Mouse (Mus musculus) layer of hippocampus, postnatal 10 days (tissue): Measurements from ENCODE around the gene Hcst. TPM values are rescaled to one million over a fixed set of nuclear protein-coding genes. Genes with fewer than 3 reads are reported as not detected.

Experiments
- DNase-seq, 2 experiments: peaks; one replicate each; pipeline ENCODE4 v3.0.0; 2021; ENCODE audit warnings: low spot score in 2 of 2
- total RNA-seq, 2 experiments: library from RNA; stranded (reverse); gene quantifications; 2 replicates each; pipeline ENCODE4 v1.2.3; 2021

Gene Hcst
- total RNA-seq, 2 experiments from 2014 or later: 0.91 to 1.8 TPM

DNA sequence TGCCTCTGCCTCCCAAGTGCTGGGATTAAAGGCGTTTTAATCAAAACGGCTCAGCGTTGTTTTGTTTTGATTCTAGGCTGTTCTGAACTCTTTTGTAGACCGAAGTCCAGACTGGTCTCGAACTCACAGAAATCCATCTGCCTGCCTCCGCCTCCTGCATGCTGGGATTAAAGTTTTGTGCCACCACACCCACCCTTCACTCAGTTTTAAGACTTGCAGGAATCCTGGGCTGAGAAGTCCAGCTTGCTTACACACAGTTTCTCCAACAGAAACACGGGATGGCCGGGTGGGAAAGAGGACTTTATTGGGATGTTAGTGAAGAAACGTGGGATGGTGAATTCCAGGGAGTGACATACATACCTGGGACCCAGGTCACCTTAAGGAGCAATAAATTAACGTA lies 15.0 kb upstream of the Hcst start:
- no peak for DNase-seq

DNA sequence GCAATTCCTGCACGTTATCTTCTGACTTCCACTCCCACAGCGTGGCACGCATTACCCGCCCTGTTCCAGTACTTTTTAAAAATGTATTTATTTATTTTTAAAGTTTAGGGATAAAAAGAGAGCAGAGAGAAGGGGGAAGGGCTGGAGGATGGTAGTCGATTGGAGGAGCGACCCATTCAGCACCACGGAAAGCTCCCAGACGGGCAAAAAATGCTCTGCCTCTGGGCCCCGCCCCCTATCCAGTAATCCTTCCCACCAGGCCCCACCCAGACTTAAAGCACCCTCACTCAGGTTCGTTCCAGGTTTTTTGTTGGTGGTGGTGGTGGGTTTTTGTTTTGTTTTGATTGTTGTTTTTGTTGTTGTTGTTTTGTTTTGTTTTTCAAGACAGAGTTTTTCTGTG lies 14.6 kb upstream of the Hcst start:
- DNase-seq: no peak

DNA sequence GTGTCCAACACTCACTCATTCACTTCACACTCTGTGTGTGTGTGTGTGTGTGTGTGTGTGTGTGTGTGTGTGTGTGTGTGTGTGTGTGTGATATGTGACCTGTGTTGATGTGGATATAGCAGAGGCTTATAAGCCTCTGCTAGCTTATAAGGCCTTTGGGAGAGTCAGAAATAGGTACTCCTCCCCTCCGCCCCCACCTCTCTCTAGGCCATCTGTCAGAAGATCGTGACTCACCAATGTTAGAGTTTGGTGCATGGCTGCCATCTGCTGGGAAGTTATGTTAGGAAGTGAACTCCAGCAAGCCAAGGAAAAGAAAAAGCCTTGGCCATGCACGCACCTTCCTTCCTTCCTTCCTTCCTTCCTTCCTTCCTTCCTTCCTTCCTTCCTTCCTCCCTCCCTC lies 12.1 kb upstream of the Hcst start:
- peak; percentile 74 to 83 for DNase-seq

DNA sequence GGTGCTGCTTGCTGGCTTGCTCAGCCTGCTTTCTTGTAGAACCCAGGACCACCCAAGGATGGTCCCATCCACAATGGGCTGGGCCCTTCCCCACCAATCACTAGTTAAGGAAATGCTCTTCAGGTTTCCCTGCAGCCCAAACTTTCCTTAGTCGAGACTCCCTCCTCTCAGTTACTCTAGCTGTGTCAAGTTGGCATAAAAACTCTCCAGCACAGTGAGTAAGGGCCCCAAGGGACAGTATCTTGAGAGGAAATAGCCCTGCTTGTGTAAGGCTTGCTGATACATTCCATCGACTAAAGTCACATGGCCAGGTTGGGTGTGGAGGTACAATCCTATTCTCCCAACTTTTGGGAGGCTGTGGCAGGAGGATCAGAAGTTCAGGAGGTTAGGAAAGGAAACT lies 10.5 kb upstream of the Hcst start:
- no peak for DNase-seq

DNA sequence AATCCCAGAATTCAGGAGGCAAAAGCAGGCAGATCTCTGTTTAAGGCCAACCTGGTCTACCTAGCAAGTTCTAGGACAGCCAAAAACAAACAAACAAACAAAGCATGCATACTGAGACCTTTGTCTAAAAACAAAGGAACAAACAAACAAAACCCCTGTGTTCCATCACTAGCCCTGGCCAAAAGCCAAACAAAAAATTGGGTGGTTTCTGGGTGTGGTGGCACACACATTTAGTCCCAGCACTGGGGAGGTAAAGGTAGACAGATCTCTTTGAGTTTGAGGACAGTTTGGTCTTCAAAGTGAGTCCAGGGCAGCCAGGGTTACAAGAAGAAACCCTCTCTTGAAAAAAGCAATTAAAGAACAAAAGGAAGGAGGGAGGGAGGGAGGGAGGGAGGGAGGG lies 9.7 kb upstream of the Hcst start:
- no peak for DNase-seq

DNA sequence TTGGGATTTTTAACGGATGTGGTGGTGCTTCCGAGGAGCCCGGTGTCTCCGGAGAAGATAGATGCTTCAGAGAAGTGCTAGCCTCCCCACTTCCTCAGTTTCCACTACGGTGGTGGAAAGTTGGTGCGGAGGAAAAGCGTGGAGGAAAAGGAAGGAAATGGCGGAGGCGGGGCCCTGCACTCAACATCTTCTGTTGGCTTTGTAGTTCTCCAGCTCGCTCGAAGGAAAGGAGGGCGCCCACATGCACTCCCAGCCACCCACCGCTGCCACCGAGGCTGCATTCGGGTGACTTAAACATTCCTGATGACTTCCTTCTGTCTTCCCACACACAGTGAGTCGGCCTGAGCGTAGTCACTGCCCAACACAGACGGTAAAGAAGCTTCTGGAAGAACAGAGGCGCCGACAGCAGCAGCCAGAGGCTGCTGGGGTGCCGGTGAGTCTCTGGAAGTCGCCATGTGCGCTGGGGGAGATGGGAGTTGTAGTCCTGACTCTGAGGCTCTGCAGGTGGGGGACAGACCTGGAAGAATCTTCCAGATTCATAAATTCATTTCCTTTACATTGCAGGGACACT lies 3.5 kb upstream of the Hcst start:
- peak in 1 of 2 experiments; percentile 40 for DNase-seq

DNA sequence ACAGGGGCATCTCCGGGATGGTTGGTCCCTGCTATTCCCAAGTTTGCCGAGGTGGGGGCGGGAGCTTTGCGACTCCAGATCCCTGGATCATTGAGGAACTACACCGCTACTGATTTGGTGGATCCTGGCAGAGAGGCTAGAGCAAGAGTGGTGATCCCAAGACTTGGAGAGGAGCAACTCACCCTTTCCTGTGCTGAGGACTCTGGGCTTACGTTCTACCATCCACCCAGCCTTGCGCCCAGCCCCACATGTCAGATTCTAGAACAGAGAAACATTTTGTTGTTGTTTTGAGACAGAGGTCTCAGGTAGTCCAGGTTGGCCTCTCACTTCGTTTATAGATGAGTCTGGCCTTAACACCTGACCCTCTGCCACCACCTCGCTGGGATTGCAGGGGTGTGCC lies 2.9 kb upstream of the Hcst start:
- no peak for DNase-seq

DNA sequence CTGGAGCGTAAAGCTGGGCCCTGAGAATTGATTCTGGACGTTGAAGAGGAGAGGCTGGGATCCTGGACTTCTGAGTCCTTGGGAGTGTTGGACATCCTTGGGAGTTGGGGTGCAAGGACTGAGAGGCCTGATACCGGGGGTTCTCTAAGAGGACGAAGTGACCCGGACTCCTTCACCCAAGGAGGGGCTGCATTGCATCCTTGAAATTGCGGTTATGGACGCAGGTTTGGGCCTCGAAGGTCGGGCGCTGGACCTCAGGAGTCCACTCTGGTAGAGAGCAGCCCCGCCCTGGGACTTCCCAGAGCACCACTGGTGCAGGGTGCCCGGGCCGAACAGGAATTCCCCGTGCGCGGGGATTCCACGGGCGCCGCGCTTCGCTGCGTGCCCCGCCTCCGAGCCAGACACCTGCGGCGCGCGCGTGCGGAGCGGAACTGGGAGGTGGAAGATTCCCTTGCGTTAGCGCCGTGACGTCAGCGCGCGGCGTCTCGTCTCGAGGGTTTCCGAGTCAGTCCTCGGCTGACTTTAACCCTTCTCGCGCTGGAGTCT lies 2.3 kb upstream of the Hcst start:
- peak; percentile 89 to 91 for DNase-seq

DNA sequence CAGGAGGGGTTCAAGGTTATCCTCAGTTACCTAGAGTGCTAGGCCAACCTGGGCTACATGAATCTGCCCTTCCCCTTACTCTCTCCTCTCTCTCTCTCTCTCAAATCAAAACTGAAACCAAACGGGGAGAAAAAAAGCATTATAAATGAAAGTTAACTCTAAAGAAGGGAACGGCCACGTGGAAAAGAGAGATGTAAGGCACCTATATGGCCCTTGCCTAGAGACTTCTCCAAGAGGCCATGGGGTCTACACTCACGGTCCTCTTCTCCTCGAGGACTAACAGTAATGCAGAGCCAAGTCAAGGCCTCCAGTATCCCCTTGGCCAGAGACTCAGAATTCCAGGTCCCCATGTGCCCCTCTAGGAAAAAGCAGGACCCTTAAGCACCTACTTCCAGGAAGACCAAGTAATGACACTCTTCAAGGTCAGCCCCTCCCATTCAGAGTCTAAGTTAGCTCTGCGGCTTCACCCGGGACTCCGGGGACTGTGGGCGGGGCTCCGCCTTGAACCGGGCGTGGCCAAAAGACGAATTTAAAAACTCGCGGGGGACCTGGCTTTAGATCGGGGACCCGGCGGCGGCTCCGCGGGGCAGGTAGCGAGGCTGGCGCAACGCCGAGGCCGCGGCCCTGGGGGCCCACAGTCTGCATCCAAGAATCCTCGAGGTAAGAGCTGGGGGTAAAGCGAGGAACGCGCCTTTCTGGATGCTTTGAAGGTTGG lies 1.7 kb upstream of the Hcst start, which contains the start of gene Nfkbid:
Gene Nfkbid, plus strand, starts transcription at position 558 of the 715 bp plus-strand sequence.
- DNase-seq: peak; percentile 38 to 52

DNA sequence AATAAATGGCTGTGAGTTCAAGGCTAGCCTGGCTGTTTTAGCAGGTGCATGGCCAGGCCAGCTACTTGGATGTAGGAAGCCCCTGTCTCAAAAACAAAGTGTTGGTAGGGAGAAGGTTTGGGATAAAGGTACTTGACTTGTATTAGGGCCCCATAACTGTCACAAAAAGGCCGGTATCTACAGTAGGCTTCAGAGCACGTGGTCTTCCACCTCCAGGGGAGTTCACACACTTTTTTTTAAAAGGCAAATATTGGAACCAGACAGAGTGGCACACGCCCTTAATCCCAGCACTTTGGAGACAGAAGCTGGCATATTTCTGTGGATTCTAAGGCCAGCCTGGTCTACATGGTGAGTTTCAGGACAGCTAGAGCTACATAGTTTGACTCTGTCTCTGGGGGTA lies 1.0 kb upstream of the Hcst start:
- DNase-seq: no peak

DNA sequence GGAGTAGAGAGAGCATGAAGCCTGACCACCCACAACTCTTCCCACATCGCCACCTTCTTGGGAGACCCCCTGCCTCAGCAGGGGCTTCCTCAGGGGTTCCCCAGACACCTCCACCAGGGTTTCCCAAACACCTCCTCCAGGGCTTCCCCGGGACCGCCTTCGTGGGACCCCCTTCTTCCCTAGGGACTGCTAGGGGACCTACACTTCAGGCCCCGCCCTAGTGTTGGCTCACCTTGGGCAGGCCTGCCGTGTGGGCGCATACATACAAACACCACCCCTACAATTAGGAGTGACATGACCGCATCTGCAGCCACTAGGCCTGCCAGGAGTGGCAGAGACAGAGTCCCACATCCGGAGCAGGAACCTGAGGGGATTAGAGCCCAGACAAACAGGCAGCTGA lies 1.8 kb downstream of the Hcst start:
- DNase-seq: no peak

DNA sequence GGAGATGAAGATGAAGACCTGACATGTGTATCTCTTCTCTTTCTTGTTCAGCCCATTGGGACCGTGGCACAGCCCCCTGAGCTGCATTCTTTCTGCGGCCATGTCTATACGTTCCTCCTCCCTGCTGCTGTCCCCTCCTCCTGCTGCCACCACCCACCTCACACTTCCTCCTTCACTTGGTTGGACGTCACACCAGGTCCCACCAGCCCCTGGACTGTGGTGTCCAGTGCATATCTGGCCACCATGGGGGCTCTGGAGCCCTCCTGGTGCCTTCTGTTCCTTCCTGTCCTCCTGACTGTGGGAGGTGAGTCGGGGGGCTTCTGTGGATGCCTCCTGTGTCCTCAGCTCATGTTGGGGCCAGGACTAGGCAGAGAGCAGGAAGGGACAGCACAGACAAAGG lies 6.1 kb downstream of the Hcst start, which contains the start of gene Tyrobp:
Gene Tyrobp, plus strand, starts transcription at position 165 of the 400 bp plus-strand sequence.
- no peak for DNase-seq

DNA sequence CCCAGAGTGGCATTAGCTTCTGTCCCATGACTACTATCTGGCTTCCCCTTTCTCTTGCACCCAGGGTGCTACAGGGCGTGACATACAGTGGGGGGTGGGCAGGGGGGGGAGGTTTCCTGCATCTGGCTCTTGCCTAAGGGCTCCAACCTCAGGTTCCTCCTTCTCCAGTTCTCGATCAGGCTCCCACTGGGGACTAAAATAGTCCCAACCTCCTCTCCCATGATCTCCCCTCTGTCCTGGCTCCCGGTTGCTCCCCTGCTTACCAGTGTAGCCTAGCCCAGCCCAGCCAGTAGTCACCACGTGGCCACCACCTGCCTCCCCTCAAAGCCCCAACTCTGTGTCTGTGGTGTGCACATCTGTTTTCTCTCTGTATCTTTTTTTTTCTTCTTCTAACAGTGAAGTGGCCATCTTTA lies 6.9 kb downstream of the Hcst start:
- no peak for DNase-seq

DNA sequence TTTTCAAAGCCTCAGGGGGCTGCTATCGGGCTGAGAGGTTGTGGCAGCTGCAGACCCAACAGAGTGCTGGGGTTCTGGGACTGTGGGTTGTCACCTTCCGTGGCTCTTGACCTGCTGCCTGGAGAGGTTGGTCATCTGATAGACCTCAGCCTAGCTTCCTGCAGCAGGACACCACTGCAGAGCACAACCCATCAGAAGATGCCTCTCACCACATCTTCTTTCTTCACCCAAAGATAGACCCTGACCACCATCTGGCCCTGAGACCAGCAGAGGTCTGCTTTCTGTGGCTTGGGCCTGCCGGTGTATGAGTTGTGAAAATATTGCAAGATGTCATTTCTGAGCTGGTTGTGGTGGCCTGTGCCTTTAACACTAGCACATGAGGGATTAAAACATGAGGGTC lies 8.6 kb downstream of the Hcst start:
- no peak for DNase-seq

DNA sequence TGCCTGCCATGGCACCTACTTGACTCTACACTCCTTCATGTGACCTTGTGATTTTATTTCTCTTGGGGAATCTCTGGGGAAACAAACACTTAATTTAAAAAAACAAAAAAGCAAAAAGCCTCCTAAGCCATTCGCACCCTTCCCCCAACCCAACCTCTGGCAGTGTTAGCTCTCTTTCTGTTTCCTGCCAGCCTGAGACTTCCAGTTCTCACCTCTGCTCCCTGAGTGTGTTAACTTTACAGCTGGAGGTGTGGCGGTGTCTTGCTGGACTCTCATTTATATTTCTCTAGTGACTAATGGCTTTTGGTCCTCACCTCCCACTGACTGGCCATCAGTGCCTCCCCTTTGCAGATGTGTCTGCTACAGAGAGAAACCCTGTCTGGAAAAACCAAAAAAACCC lies 9.9 kb downstream of the Hcst start:
- no peak for DNase-seq

DNA sequence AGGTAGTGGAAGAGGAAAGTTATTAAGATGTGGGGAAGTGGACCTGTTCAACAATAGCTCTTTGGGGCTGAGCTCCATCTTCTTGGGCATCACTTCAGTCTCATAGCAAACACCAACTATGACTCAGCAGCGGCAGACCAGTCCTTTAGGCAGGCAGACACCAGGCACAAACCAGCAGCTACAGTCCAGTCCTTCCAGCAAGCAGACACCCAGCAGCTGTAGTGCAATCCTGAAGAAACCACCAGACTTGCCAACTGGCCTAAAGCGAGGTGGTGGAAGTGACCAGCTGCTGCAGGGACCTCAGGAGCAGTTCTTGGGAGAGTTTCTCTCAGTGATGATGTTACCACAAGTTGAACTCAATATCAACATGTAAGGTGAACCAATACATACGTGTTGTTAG lies 11.0 kb downstream of the Hcst start:
- DNase-seq: no peak

DNA sequence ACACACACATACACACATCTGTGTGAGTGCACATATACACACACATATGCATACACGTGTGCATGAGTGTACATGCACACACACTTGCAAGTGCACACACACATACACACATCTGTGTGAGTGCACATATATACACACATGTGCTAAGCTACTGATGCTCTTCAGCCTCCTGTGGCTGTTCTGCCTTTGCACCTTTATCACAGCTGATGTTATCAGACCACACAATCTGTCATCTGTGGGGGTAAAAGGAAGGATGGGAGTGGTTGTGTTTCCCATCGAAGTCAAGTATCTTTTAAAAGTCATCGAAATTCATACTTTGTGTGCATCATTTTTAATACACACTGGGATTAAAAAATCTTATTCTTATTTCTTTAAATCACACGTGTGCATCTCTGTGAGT lies 17.3 kb downstream of the Hcst start:
- DNase-seq: no peak

DNA sequence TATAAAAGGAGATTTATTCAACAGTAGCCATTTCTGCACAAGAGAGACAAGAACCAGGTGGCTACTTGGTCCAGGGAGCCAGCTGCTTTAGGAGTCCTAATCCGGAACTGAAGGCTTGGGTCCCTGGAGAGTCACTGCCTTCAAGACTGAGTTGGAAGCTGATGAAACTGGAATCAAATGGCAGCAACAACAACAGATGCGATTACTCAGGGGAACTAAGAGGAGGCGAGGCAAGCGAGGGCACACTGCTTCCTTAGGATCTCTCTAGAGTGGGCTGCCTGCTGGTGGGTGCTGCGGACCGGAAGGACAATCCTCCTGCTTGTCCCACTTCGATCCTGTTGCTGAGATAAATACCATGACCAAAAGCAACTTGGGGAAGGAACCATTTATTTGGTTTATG lies 20.0 kb downstream of the Hcst start:
- DNase-seq: no peak

DNA sequence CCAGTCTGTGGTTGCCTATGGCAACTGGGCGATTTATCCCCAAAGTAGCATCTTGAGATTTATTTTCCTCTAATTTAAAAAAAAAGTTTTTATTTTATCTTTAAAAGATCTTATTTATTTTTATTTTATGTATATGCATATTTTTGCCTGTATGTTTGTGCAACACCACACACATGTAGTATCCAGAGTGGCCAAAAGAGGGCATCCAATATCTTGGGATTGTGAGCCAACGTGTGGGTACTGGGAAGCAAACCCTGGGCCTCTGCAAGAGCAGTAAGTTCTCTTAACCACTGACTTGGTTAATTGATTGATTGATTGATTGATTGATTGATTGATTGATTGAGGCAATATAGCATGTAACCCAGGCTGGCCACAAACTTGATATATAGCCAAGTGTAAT lies 24.8 kb downstream of the Hcst start:
- no peak for DNase-seq

DNA sequence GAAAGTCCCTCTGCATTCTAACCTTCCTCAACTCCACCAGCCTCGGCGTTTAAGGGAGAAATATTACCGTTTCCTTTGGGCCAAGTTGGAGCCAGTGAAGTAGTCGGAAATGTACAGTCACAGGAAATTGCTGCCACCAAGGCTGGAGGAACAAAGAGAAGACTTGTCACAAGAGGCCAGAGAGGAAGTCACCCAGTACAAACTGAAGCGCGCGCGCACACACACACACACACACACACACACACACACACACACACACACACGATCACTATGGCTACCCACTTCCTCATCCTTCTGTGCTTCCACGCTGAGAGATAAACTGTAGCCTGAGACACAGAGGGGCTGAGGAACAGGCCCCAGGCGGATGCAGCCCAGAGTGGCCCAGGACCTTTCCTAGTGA lies 25.3 kb downstream of the Hcst start:
- DNase-seq: peak; percentile 26 to 33

DNA sequence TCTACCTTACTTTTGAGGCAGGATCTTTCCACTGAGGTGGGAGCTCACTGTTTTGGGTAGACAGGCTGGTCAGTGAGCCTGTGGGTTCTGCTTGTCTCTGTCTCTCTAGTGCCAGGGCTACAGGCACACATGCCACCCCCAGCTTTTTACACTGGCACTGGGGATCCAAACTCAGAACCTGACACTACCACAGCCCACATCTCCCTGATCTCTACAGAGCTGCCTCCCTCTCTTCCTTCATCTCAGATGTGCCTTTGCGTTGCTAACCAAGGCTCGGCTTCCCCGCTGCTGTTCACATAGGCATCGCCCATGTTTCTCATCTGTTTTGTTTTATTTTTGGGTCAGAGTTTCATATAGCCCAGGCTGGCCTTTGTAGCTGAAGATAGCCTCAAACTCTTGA lies 26.0 kb downstream of the Hcst start:
- DNase-seq: no peak

DNA sequence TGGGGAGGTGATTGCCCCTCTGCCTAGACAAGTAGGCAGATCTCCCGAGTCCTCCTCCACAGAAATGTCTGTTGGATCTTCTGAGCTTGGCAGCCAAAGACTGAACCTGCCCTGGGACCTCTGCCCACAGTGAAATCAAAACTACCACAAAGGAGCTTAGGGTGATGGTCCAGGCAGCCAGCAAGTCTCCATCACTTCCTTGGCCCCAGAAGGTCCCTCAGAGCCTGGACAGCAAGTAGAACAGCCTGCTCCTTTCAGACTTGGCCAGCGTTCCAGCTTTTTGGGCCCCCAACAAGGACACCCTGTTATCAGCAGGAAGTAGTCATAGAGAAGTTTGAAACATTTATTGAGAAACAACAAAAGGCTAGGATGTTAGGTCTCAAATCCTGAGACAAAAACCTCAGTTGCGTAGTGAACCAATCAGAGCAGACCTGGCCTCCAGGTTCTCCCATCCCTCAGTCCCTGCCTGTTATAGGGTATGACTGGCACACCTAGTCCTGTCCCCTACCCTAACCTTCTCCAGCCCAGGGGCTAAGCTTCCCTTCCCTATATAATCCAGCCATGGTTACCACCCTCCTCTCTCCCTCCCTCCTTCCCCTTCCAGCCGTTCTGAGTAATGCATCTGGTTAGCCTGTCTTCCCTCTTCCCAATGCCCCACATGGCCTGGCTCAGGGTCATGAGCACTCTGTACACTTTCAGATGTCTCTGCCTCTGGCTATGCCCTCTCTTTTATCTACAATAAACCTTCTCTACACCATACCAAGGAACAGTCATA lies 26.7 kb downstream of the Hcst start:
- no peak for DNase-seq
